Mouse (Mus musculus) ES-E14 (cell line): ENCODE data around the gene Samd4. TPM values are rescaled to one million over a fixed set of nuclear protein-coding genes. Genes with fewer than 3 reads are reported as not detected.

Source experiments
- DNase-seq: peaks from one replicate; pipeline ENCODE4 v3.0.0-alpha.2; 2013; ENCODE audit warnings: low read depth, low spot score
- H3K27ac ChIP-seq: 2 replicates; pipeline ENCODE4 v1.5.1; 2012; ENCODE audit warnings: low read depth, mild to moderate bottlenecking, low read length, moderate library complexity, mixed read lengths; ENCODE audit not compliant: poor library complexity, insufficient read depth, severe bottlenecking
- H3K36me3 ChIP-seq: 2 replicates; pipeline ENCODE4 v1.6.1; 2012; ENCODE audit warnings: mild to moderate bottlenecking, low read length, moderate library complexity, mixed read lengths; ENCODE audit not compliant: control insufficient read depth, poor library complexity, insufficient read depth, severe bottlenecking
- H3K4me1 ChIP-seq, 2 experiments: fragments of 150-350 bp in 1 of 2; sonication (generic) in 1 of 2; 2 replicates each; pipeline ENCODE4 v1.6.1; 2012; ENCODE audit warnings: low read length in 2 of 2, mild to moderate bottlenecking in 1 of 2, mixed read lengths in 1 of 2; ENCODE audit not compliant: control insufficient read depth in 2 of 2, insufficient read depth in 2 of 2, poor library complexity in 1 of 2
- H3K4me3 ChIP-seq, 2 experiments: fragments of 150-350 bp in 1 of 2; sonication (generic) in 1 of 2; 2 replicates each; pipeline ENCODE4 v1.5.1; 2012; ENCODE audit warnings: low read length in 2 of 2, low read depth in 1 of 2, mild to moderate bottlenecking in 1 of 2, mixed read lengths in 1 of 2; ENCODE audit not compliant: insufficient read depth in 1 of 2, poor library complexity in 1 of 2, severe bottlenecking in 1 of 2
- H3K9ac ChIP-seq: 2 replicates; pipeline ENCODE4 v1.6.1; 2012; ENCODE audit warnings: low read depth, mild to moderate bottlenecking, low read length, mixed read lengths; ENCODE audit not compliant: poor library complexity, insufficient read depth, severe bottlenecking
- H3K9me3 ChIP-seq: fragments of 150-350 bp; sonication (generic); 2 replicates; pipeline ENCODE4 v1.6.1; 2012; ENCODE audit warnings: low read depth, mild to moderate bottlenecking, low read length; ENCODE audit not compliant: control insufficient read depth, insufficient read depth
- CHD2 ChIP-seq: IDR thresholded peaks from 2 replicates; pipeline ENCODE4 v1.6.1; 2014; ENCODE audit warnings: mild to moderate bottlenecking, low read depth, low read length, inconsistent platforms
- HCFC1 ChIP-seq: IDR thresholded peaks from 2 replicates; pipeline ENCODE4 v1.6.1; 2012; ENCODE audit warnings: low read length, inconsistent platforms, borderline replicate concordance; ENCODE audit not compliant: insufficient read depth
- MAFK ChIP-seq: IDR thresholded peaks from 2 replicates; pipeline ENCODE4 v1.6.1; 2014; ENCODE audit warnings: mild to moderate bottlenecking, low read depth, low read length, inconsistent platforms; ENCODE audit not compliant: insufficient read depth
- ZC3H11A ChIP-seq: IDR thresholded peaks from 2 replicates; pipeline ENCODE4 v1.6.1; 2012; ENCODE audit warnings: low read depth, mild to moderate bottlenecking, inconsistent platforms, low read length, borderline replicate concordance
- ZNF384 ChIP-seq: IDR thresholded peaks from 2 replicates; pipeline ENCODE4 v1.6.1; 2012; ENCODE audit warnings: low read depth, low read length, inconsistent platforms
- in situ Hi-C, 2 experiments: fragments of 600-800 bp; cut with MboI; formaldehyde crosslinking; loops; one replicate each; pipeline ENCODE4 v1.15.1; 2025; ENCODE audit warnings: low sequenced_read_pairs in 2 of 2, inconsistent platforms in 1 of 2; ENCODE audit not compliant: unreplicated experiment in 2 of 2
- total RNA-seq: library from RNA; depleted of rRNA; stranded (reverse); fragments of 300-350 nt; gene quantifications from 2 replicates; pipeline ENCODE4 v1.2.3, GENCODE M21; 2012

Gene Samd4
- total RNA-seq, 1 experiment: 4.2 TPM

- no peak for DNase-seq
- Histone ChIP-seq H3K9me3 (no peaks in the 10 kb centered on the region), H3K36me3 (no peaks in the 10 kb centered on the region), H3K4me1 (no peaks in the 10 kb centered on the region), H3K4me3 (no peak overlapping the region), H3K9ac (no peak overlapping the region), H3K27ac (no peak overlapping the region)
- in situ Hi-C loops: no loop called here
- TF ChIP-seq MAFK (no peak), ZC3H11A (no peak), HCFC1 (no peak), ZNF384 (no peak), CHD2 (no peak)
Observed at GRCm38 (mm10) chr14:47015618-47016017, 133.0 kb downstream of the Samd4 start.

- Histone ChIP-seq H3K9me3 (no peaks in the 10 kb centered on the region), H3K27ac (no peak overlapping the region), H3K36me3 (no peaks in the 10 kb centered on the region), H3K9ac (no peak overlapping the region), H3K4me3 (no peak overlapping the region), H3K4me1 (no peaks in the 10 kb centered on the region)
- DNase-seq: no peak
- TF ChIP-seq ZC3H11A: no peak
- no peak for TF ChIP-seq MAFK
- TF ChIP-seq HCFC1: no peak
- TF ChIP-seq ZNF384: no peak
- in situ Hi-C loops: no loop called here
Observed at GRCm38 (mm10) chr14:47017658-47018057, 135.0 kb downstream of the Samd4 start.

DNA sequence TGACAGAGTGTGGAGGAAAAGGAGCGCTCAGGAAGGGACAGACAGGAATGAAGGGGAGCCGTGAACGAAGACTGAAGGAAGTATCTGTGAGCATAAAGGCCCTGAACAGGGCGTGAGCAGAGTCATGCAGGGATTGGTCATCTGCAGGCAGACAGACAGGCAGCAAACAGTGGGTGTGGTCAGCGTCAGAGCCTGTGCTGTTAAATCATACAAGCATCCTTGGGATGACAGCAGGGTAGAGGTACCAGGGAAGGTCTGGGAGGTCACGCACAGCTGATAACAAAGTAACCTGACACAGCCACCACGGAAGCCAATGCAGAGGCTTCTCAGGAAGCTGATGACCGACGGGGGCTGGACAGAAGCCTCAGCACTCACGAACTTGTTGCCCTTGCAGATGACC lies 138.2 kb downstream of the Samd4 start:
- Histone ChIP-seq H3K4me1 (no peaks in the 10 kb centered on the region), H3K36me3 (no peaks in the 10 kb centered on the region), H3K27ac (no peak overlapping the region), H3K9me3 (no peaks in the 10 kb centered on the region), H3K9ac (no peak overlapping the region), H3K4me3 (no peak overlapping the region)
- TF ChIP-seq ZC3H11A (no peak), HCFC1 (no peak), ZNF384 (no peak), MAFK (no peak), CHD2 (no peak)
- no peak for DNase-seq
- in situ Hi-C loops: no loop called here

GRCm38 (mm10) chr14:47023529-47023928 lies 140.9 kb downstream of the Samd4 start:
- Histone ChIP-seq H3K36me3 (no peaks in the 10 kb centered on the region), H3K9me3 (no peaks in the 10 kb centered on the region), H3K9ac (no peak overlapping the region), H3K4me1 (no peaks in the 10 kb centered on the region), H3K27ac (no peak overlapping the region), H3K4me3 (no peak overlapping the region)
- no peak for TF ChIP-seq ZNF384
- TF ChIP-seq HCFC1: no peak
- no peak for TF ChIP-seq CHD2
- TF ChIP-seq MAFK: no peak
- TF ChIP-seq ZC3H11A: no peak
- in situ Hi-C loops: no loop called here
- DNase-seq: no peak

DNA sequence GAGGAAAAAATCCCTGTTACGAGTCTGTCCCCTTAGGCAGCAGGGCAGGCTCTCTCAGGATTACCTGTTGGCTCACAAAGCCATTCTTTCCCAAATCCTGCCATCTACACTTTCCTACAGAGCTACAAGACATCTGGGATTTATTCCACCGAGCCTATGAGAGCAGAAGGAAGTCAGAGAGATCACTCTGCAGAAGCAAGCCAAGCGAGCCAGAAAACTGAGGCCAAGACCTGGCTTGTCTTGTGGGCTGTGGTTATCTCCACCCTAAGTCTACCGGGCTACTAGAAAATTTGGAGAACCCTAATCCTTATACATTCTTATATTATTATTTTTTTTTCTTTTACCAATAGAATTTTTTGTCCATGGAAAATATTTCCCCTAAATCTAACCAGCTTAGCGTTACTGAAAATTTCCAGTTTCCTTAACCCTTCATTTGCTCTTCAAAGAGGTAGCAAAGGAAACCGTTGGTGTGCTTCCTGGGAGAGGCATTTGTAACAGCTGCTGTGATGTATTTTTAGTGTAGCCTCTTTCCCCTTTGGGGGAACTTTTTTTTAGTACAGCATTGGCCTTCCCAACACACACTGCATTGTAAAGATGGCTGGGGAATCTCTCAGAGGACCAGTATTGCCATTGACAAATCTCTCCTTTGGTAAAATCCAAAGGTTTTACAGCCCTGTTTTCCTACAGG lies 144.9 kb downstream of the Samd4 start:
- Histone ChIP-seq H3K36me3 (no peaks in the 10 kb centered on the region), H3K27ac (no peak overlapping the region), H3K9ac (no peak overlapping the region), H3K9me3 (no peaks in the 10 kb centered on the region), H3K4me1 (no peaks in the 10 kb centered on the region), H3K4me3 (no peak overlapping the region)
- TF ChIP-seq MAFK (no peak), CHD2 (no peak), ZNF384 (no peak), ZC3H11A (no peak), HCFC1 (no peak)
- DNase-seq: no peak
- in situ Hi-C loops: no loop called here
